Mouse (Mus musculus): Measurements from ENCODE around the gene Slc30a7.
"Not testable (repeated sequence)": the region's sequence is repeated elsewhere in the genome, so short reads cannot be mapped to it uniquely, and the experiment has no call there.

The Slc30a7 gene

GRCm38 (mm10) chr3:115949220-115949920, 57.8 kb downstream of the Slc30a7 start:
- DNase-seq (ENCODE audit: extremely low spot score, low spot score) = no peak

- DNase-seq (ENCODE audit: extremely low spot score, low spot score) = no peak
These were observed 60.9 kb downstream of the Slc30a7 start for GRCm38 (mm10) chr3:115946272-115946671.

GRCm38 (mm10) chr3:115944376-115944775, 62.8 kb downstream of the Slc30a7 start:
- no peak for DNase-seq (ENCODE audit: extremely low spot score, low spot score)

GRCm38 (mm10) chr3:115941464-115941863, 65.7 kb downstream of the Slc30a7 start:
- no peak for DNase-seq (ENCODE audit: extremely low spot score, low spot score)

GRCm38 (mm10) chr3:115940510-115940909, 66.7 kb downstream of the Slc30a7 start:
- DNase-seq (ENCODE audit: extremely low spot score, low spot score) = no peak

GRCm38 (mm10) chr3:115937807-115938206, 69.4 kb downstream of the Slc30a7 start:
- DNase-seq (ENCODE audit: extremely low spot score, low spot score) = no peak

GRCm38 (mm10) chr3:115936734-115937599, 70.2 kb downstream of the Slc30a7 start:
- peak; percentile 35 for DNase-seq (ENCODE audit: extremely low spot score, low spot score)

GRCm38 (mm10) chr3:115933293-115934186, 73.7 kb downstream of the Slc30a7 start:
- no peak for DNase-seq (ENCODE audit: extremely low spot score, low spot score)

- DNase-seq (ENCODE audit: extremely low spot score, low spot score) = no peak
These were observed 75.5 kb downstream of the Slc30a7 start for GRCm38 (mm10) chr3:115931701-115932100.

GRCm38 (mm10) chr3:115926531-115926930, 80.7 kb downstream of the Slc30a7 start:
- DNase-seq (ENCODE audit: extremely low spot score, low spot score) = no peak

GRCm38 (mm10) chr3:115924401-115925190, 82.6 kb downstream of the Slc30a7 start:
- DNase-seq (ENCODE audit: extremely low spot score, low spot score) = no peak

GRCm38 (mm10) chr3:115907406-115907805, 99.8 kb downstream of the Slc30a7 start:
- DNase-seq (ENCODE audit: extremely low spot score, low spot score) = not testable (repeated sequence)

GRCm38 (mm10) chr3:115905567-115905966, 101.6 kb downstream of the Slc30a7 start:
- no peak for DNase-seq (ENCODE audit: extremely low spot score, low spot score)

GRCm38 (mm10) chr3:115905067-115905466, 102.1 kb downstream of the Slc30a7 start:
- no peak for DNase-seq (ENCODE audit: extremely low spot score, low spot score)

GRCm38 (mm10) chr3:115902301-115902956, 104.8 kb downstream of the Slc30a7 start:
- no peak for DNase-seq (ENCODE audit: extremely low spot score, low spot score)

GRCm38 (mm10) chr3:115898354-115898948, 108.8 kb downstream of the Slc30a7 start:
- DNase-seq (ENCODE audit: extremely low spot score, low spot score) = no peak

GRCm38 (mm10) chr3:115893166-115893565, 114.0 kb downstream of the Slc30a7 start:
- no peak for DNase-seq (ENCODE audit: extremely low spot score, low spot score)

GRCm38 (mm10) chr3:115892341-115892740, 114.9 kb downstream of the Slc30a7 start:
- DNase-seq (ENCODE audit: extremely low spot score, low spot score) = no peak
